Mouse (Mus musculus): ENCODE results near the gene Bex1. TPM values are rescaled to one million over a fixed set of nuclear protein-coding genes. Genes with fewer than 3 reads are reported as not detected.

Gene Bex1
- polyA plus RNA-seq, 1 experiment from 2014 or later, result 140 TPM

DNA sequence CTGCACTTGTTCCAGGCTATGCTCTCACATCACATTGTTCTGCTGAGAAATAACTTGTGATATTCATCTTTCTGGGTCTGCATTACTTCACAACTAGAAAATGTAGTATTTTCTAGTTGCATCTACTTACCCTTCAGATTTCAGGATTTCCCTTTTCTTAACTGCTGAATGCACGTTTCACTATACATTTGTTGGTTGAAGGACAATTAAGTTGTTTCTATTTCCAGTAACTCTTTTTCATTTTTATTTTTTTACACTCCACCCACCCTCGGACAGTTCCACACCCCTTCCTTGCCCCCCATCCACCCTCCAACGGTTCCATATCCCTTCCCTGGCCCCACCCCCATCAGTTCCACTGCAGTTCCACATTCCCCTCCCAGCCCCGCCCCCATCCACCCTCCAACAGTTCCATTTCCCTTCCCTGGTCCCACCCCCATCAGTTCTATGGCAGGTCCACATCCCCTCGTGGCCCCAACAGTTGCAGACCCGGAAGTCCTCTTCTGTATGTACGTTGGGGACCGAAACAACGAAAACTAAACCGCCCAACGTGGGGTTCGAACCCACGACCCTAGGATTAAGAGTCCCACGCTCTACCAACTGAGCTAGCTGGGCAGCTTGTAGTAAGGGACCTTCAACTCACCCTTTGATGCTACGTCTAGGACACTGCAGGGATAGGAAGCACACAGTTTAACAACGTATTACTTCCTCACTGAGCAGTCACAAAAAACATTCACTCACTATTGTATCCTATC, 19.9 kb downstream of the Bex1 start:
- 80% methylated on average over 16 of the region's 16 CpGs for WGBS
- Histone ChIP-seq H3K4me3 (ENCODE audit: low read depth, low read length) (no peak overlapping the region), H3K27me3 (replicated peaks; ENCODE audit: control insufficient read depth, insufficient read depth, low read length) (no peaks in the 10 kb centered on the region), H3K4me2 (ENCODE audit: low read depth, low read length) (no peak overlapping the region), H3K4me1 (ENCODE audit: control insufficient read depth, insufficient read depth, low read length) (no peaks in the 10 kb centered on the region), H3K9ac (ENCODE audit: low read depth, low read length) (no peak overlapping the region), H3K9me3 (ENCODE audit: control insufficient read depth, low read length) (no peaks in the 10 kb centered on the region), H3K27ac (replicated peaks; ENCODE audit: low read depth, low read length) (no peak overlapping the region), H3K36me3 (ENCODE audit: control insufficient read depth, insufficient read depth, low read length) (no peaks in the 10 kb centered on the region)
- DNase-seq (ENCODE audit: low spot score) (no peak), ATAC-seq (ENCODE audit: low read depth) (no peak)

DNA sequence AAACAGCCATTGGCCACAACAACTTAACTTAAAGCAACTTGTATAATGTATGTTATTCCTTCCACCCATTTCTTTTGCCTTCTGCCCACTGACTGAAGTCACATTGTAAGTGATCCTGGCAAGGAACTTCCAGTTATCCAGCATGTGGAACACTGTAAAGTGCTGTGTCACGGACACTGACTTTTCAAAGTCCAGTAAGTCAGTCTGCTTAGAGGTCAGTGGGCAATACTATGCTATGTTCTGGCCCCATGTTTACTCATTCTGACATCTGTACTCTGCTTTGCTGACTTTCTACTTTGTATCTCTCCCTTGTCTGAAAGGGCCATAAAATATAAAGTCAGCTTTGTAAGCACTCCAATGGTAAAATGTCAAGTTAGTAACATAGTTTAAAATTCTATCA, 32.2 kb downstream of the Bex1 start:
- WGBS, result 81% methylated on average over 1 of the region's 1 CpGs
- no peaks in the 10 kb centered on the region for H3K9me3 ChIP-seq (ENCODE audit: control insufficient read depth, low read length)
- no peak for ATAC-seq (ENCODE audit: low read depth)
- DNase-seq (ENCODE audit: low spot score), result no peak
- H3K4me1 ChIP-seq (ENCODE audit: control insufficient read depth, insufficient read depth, low read length), result no peaks in the 10 kb centered on the region
- H3K27ac ChIP-seq (replicated peaks; ENCODE audit: low read depth, low read length), result no peak overlapping the region
- H3K4me2 ChIP-seq (ENCODE audit: low read depth, low read length), result no peak overlapping the region
- no peak overlapping the region for H3K9ac ChIP-seq (ENCODE audit: low read depth, low read length)
- H3K27me3 ChIP-seq (replicated peaks; ENCODE audit: control insufficient read depth, insufficient read depth, low read length), result no peaks in the 10 kb centered on the region; the same call in 1 of the 2 replicates
- H3K36me3 ChIP-seq (ENCODE audit: control insufficient read depth, insufficient read depth, low read length), result no peaks in the 10 kb centered on the region
- H3K4me3 ChIP-seq (ENCODE audit: low read depth, low read length), result no peak overlapping the region

- Histone ChIP-seq H3K4me2 (ENCODE audit: low read depth, low read length) (no peak overlapping the region), H3K27ac (replicated peaks; ENCODE audit: low read depth, low read length) (no peak overlapping the region), H3K27me3 (replicated peaks; ENCODE audit: control insufficient read depth, insufficient read depth, low read length) (peaks cover 5% of the 10 kb centered on the region), H3K9me3 (ENCODE audit: control insufficient read depth, low read length) (no peaks in the 10 kb centered on the region), H3K4me3 (ENCODE audit: low read depth, low read length) (no peak overlapping the region), H3K36me3 (ENCODE audit: control insufficient read depth, insufficient read depth, low read length) (no peaks in the 10 kb centered on the region), H3K4me1 (ENCODE audit: control insufficient read depth, insufficient read depth, low read length) (no peaks in the 10 kb centered on the region), H3K9ac (ENCODE audit: low read depth, low read length) (no peak overlapping the region)
- ATAC-seq (ENCODE audit: low read depth) (no peak), DNase-seq (ENCODE audit: low spot score) (no peak)
- 34% methylated on average over 11 of the region's 11 CpGs for WGBS
Observed at GRCm38 (mm10) chrX:136180897-136181553, 34.3 kb downstream of the Bex1 start.

DNA sequence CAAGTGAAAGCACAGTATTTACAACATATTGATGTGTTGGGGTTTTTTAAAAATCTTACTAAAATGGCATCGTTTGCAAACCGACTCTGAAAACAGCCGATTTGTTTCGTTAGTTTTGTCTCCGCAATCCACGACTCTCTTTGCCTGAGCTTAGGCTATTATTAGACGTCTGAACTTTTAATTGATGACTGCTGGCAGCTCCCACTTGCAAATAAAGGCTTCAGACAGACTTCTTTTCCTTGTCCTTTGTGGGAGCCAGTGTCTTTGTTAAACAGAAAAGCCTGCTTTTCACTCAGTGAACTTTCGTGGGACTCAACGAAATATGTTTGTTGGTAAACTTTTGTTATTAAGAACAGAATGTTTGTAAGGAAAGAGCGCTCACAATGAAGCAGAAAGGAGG, 42.5 kb downstream of the Bex1 start:
- ATAC-seq (ENCODE audit: low read depth), result no peak
- Histone ChIP-seq H3K27ac (replicated peaks; ENCODE audit: low read depth, low read length) (peak overlapping the region; percentile 85), H3K4me1 (ENCODE audit: control insufficient read depth, insufficient read depth, low read length) (no peaks in the 10 kb centered on the region), H3K4me2 (ENCODE audit: low read depth, low read length) (peak overlapping the region; percentile 55), H3K4me3 (ENCODE audit: low read depth, low read length) (peak overlapping the region; percentile 55), H3K9me3 (ENCODE audit: control insufficient read depth, low read length) (no peaks in the 10 kb centered on the region), H3K27me3 (replicated peaks; ENCODE audit: control insufficient read depth, insufficient read depth, low read length) (peaks cover 7% of the 10 kb centered on the region), H3K36me3 (ENCODE audit: control insufficient read depth, insufficient read depth, low read length) (0 out of 2 replicates have a peak, but pooled peaks cover 4% of the 10 kb centered on the region), H3K9ac (ENCODE audit: low read depth, low read length) (peak overlapping the region; percentile 59)
- peak; percentile 38 for DNase-seq (ENCODE audit: low spot score)
- WGBS, result 34% methylated on average over 10 of the region's 10 CpGs

DNA sequence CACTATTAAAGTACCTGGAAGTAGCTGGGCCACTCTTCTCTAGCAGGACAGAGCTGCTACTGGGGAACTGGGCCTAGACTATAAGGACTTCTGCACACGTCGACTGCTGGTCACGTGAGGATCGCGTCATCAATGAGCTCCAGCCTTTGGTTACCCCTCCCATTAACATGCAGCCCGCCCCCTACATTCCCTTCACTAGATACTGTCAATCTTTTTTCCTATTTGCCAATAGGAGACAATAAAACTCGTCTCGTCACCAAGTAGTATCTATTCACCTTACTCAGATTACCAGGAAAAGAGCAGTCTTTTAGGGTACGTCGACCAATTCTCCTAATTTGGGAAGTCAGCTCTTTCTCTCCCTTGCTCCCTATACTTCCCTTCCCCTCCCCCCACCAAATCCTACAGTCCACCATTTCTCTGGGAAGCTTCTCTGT, 43.2 kb downstream of the Bex1 start, which contains the start of gene Tceal8:
Tceal8 (minus strand) TSS at position 225 of the 434 bp plus-strand sequence.
- peak; percentile 96 for ATAC-seq (ENCODE audit: low read depth)
- WGBS, result 12% methylated on average over 10 of the region's 10 CpGs
- DNase-seq (ENCODE audit: low spot score), result peak; percentile 97

GRCm38 (mm10) chrX:136171189-136172117, 43.9 kb downstream of the Bex1 start:
- WGBS, result 24% methylated on average over 24 of the region's 24 CpGs
- Histone ChIP-seq H3K4me3 (ENCODE audit: low read depth, low read length) (peak overlapping the region; percentile 55), H3K9ac (ENCODE audit: low read depth, low read length) (peak overlapping the region; percentile 77), H3K4me2 (ENCODE audit: low read depth, low read length) (peak overlapping the region; percentile 54), H3K27ac (replicated peaks; ENCODE audit: low read depth, low read length) (peak overlapping the region; percentile 91), H3K36me3 (ENCODE audit: control insufficient read depth, insufficient read depth, low read length) (0 out of 2 replicates have a peak, but pooled peaks cover 4% of the 10 kb centered on the region), H3K4me1 (ENCODE audit: control insufficient read depth, insufficient read depth, low read length) (no peaks in the 10 kb centered on the region), H3K9me3 (ENCODE audit: control insufficient read depth, low read length) (no peaks in the 10 kb centered on the region), H3K27me3 (replicated peaks; ENCODE audit: control insufficient read depth, insufficient read depth, low read length) (peaks cover 6% of the 10 kb centered on the region)
- DNase-seq (ENCODE audit: low spot score), result peak; percentile 90
- ATAC-seq (ENCODE audit: low read depth), result peak; percentile 77

More for the DNA sequence above, 43.2 kb downstream of the Bex1 start, which contains the start of gene Tceal8:
- peak within 1 kb of the TSS; percentile 55 for H3K4me2 ChIP-seq (ENCODE audit: low read depth, low read length)
- 0 out of 2 replicates have a peak, but pooled peaks cover 4% of the 10 kb centered on the region for H3K36me3 ChIP-seq (ENCODE audit: control insufficient read depth, insufficient read depth, low read length)
- H3K27me3 ChIP-seq (replicated peaks; ENCODE audit: control insufficient read depth, insufficient read depth, low read length), result peaks cover 7% of the 10 kb centered on the region
- H3K9me3 ChIP-seq (ENCODE audit: control insufficient read depth, low read length), result no peaks in the 10 kb centered on the region
- H3K4me1 ChIP-seq (ENCODE audit: control insufficient read depth, insufficient read depth, low read length), result no peaks in the 10 kb centered on the region
- peak within 1 kb of the TSS; percentile 77 for H3K9ac ChIP-seq (ENCODE audit: low read depth, low read length)
- H3K27ac ChIP-seq (replicated peaks; ENCODE audit: low read depth, low read length), result peak within 1 kb of the TSS; percentile 91
- H3K4me3 ChIP-seq (ENCODE audit: low read depth, low read length), result peak within 1 kb of the TSS; percentile 55

GRCm38 (mm10) chrX:136170625-136171024, 44.7 kb downstream of the Bex1 start:
- no peak overlapping the region for H3K27ac ChIP-seq (replicated peaks; ENCODE audit: low read depth, low read length)
- ATAC-seq (ENCODE audit: low read depth), result no peak
- WGBS, result 62% methylated on average over 10 of the region's 10 CpGs

More at GRCm38 (mm10) chrX:136170625-136171024, 44.7 kb downstream of the Bex1 start:
- Histone ChIP-seq H3K4me1 (ENCODE audit: control insufficient read depth, insufficient read depth, low read length) (no peaks in the 10 kb centered on the region), H3K4me2 (ENCODE audit: low read depth, low read length) (peak overlapping the region; percentile 54), H3K36me3 (ENCODE audit: control insufficient read depth, insufficient read depth, low read length) (0 out of 2 replicates have a peak, but pooled peaks cover 4% of the 10 kb centered on the region), H3K9me3 (ENCODE audit: control insufficient read depth, low read length) (no peaks in the 10 kb centered on the region), H3K4me3 (ENCODE audit: low read depth, low read length) (peak overlapping the region; percentile 55), H3K27me3 (replicated peaks; ENCODE audit: control insufficient read depth, insufficient read depth, low read length) (no peaks in the 10 kb centered on the region; the same call in 1 of the 2 replicates), H3K9ac (ENCODE audit: low read depth, low read length) (peak overlapping the region; percentile 42; the same call in 1 of the 2 replicates)
- DNase-seq (ENCODE audit: low spot score), result no peak
